In genomic region chr8:48944177-48944576, GRCm38 (mm10) we compare ENCODE assay signal across 23 mouse cellular contexts.
DNase-seq lines count a peak whose midpoint lies in the region; ATAC-seq and TF ChIP-seq lines count a peak whose summit lies in the region.
"Had no signal": no experiment of that assay in that cellular context is flagged by ENCODE, and none has a peak within 500 bp of the region (broad histone marks: within the 10 kb centered on the region; RNA-seq: fewer than 3 reads in every experiment).

No protein-coding gene starts in this region.

- no peak for DNase-seq in forebrain, postnatal 0 days
- DNase-seq in brain, embryonic 14.5 days (ENCODE audit: low read depth), result peak; percentile 44
- peak; percentile 64 for DNase-seq in retina, postnatal 1 day
- no peak for DNase-seq in embryonic facial prominence, embryonic 10.5 days (ENCODE audit: low spot score)
- DNase-seq: adrenal gland, adult 8-10 months; adrenal gland, postnatal 14 days; adrenal gland, postnatal 36 days; B cell, adult 2 months; cerebellum, adult 11 months; cerebellum, adult 18-20 months; cerebellum, adult 8-10 months; cerebellum, adult 9-11 months; cerebellum, postnatal 14 days; cerebellum, postnatal 36 days had no signal

- WGBS in forebrain, embryonic 12.5 days, result 22% methylated on average over 1 of the region's 1 CpGs
- WGBS in forebrain, postnatal 0 days, result 27% methylated on average over 1 of the region's 1 CpGs
- WGBS in embryonic facial prominence, embryonic 10.5 days, result 27% methylated on average over 1 of the region's 1 CpGs

- H3K36me3 ChIP-seq in forebrain, embryonic 12.5 days (replicated peaks), result no peaks in the 10 kb centered on the region
- H3K36me3 ChIP-seq in forebrain, postnatal 0 days (ENCODE audit: insufficient read depth), result no peaks in the 10 kb centered on the region
- H3K36me3 ChIP-seq in embryonic facial prominence, embryonic 10.5 days (replicated peaks), result no peaks in the 10 kb centered on the region
- H3K36me3 ChIP-seq: embryonic facial prominence, embryonic 12.5 days; G1E had no signal

- H3K9me3 ChIP-seq in forebrain, embryonic 12.5 days, result no peaks in the 10 kb centered on the region
- no peaks in the 10 kb centered on the region for H3K9me3 ChIP-seq in forebrain, postnatal 0 days (ENCODE audit: low read length)
- H3K9me3 ChIP-seq in embryonic facial prominence, embryonic 10.5 days, result no peaks in the 10 kb centered on the region
- H3K9me3 ChIP-seq: embryonic facial prominence, embryonic 12.5 days; forebrain, embryonic 13.5 days had no signal

- no peak overlapping the region for H3K4me3 ChIP-seq in forebrain, embryonic 12.5 days (replicated peaks)
- no peak overlapping the region for H3K4me3 ChIP-seq in forebrain, postnatal 0 days (ENCODE audit: low read depth, low read length)
- H3K4me3 ChIP-seq in embryonic facial prominence, embryonic 10.5 days, result no peak overlapping the region
- H3K4me3 ChIP-seq: embryonic facial prominence, embryonic 12.5 days; forebrain, embryonic 13.5 days had no signal

- no peak overlapping the region for H3K4me2 ChIP-seq in forebrain, embryonic 12.5 days
- no peak overlapping the region for H3K4me2 ChIP-seq in forebrain, postnatal 0 days (ENCODE audit: low read depth)
- H3K4me2 ChIP-seq: embryonic facial prominence, embryonic 12.5 days; forebrain, embryonic 13.5 days had no signal

- no peaks in the 10 kb centered on the region for H3K4me1 ChIP-seq in forebrain, embryonic 12.5 days
- H3K4me1 ChIP-seq in forebrain, postnatal 0 days (ENCODE audit: insufficient read depth), result no peaks in the 10 kb centered on the region
- H3K4me1 ChIP-seq in embryonic facial prominence, embryonic 10.5 days, result no peaks in the 10 kb centered on the region
- H3K4me1 ChIP-seq: embryonic facial prominence, embryonic 12.5 days had no signal

- H3K9ac ChIP-seq in forebrain, embryonic 12.5 days, result no peak overlapping the region
- H3K9ac ChIP-seq in forebrain, postnatal 0 days, result no peak overlapping the region
- H3K9ac ChIP-seq: embryonic facial prominence, embryonic 12.5 days; forebrain, embryonic 13.5 days had no signal

- peaks cover 23% of the 10 kb centered on the region for H3K27me3 ChIP-seq in forebrain, embryonic 12.5 days
- no peaks in the 10 kb centered on the region for H3K27me3 ChIP-seq in forebrain, postnatal 0 days (ENCODE audit: insufficient read depth, low read length)
- H3K27me3 ChIP-seq in embryonic facial prominence, embryonic 10.5 days (replicated peaks; ENCODE audit: low read depth, poor library complexity, severe bottlenecking), result peaks cover 2% of the 10 kb centered on the region; the same call in 1 of the 2 replicates
- H3K27me3 ChIP-seq: CH12.LX; embryonic facial prominence, embryonic 12.5 days had no signal

- no peak for TF ChIP-seq POLR2A in brain, embryonic 14.5 days (IDR thresholded peaks at IDR 0.05; ENCODE audit: borderline replicate concordance, extremely low read depth, insufficient read depth, insufficient read length, poor library complexity, severe bottlenecking)

- TF ChIP-seq CTCF in forebrain, postnatal 0 days (IDR thresholded peaks at IDR 0.05; ENCODE audit: low read depth), result no peak
- no peak for TF ChIP-seq CTCF in brain, embryonic 14.5 days (IDR thresholded peaks at IDR 0.05; ENCODE audit: borderline replicate concordance, extremely low read depth, insufficient read depth, insufficient read length)

- H3K27ac ChIP-seq in forebrain, embryonic 12.5 days, result no peak overlapping the region
- no peak overlapping the region for H3K27ac ChIP-seq in forebrain, postnatal 0 days (ENCODE audit: low read depth, low read length)
- no peak overlapping the region for H3K27ac ChIP-seq in embryonic facial prominence, embryonic 10.5 days (replicated peaks)
- H3K27ac ChIP-seq: embryonic facial prominence, embryonic 12.5 days; forebrain, embryonic 13.5 days had no signal

- ATAC-seq in forebrain, embryonic 12.5 days (ENCODE audit: low FRiP score), result peak; percentile 70; the same call in 1 of the 2 replicates
- no peak for ATAC-seq in forebrain, postnatal 0 days
- ATAC-seq: activated CD4-positive, CD25-positive, alpha-beta regulatory T cell, adult 4 months; CD4-positive, CD25-positive, alpha-beta regulatory T cell, adult 4 months; forebrain, embryonic 13.5 days; forebrain, embryonic 16.5 days; Patski had no signal

Comparison
In these comparisons a context has a peak if more than half of its experiments do, and no peak if none do; other contexts are left out.
1. DNase-seq: peak in brain, embryonic 14.5 days (single experiment) and retina, postnatal 1 day (single experiment); none in forebrain, postnatal 0 days (single experiment) and embryonic facial prominence, embryonic 10.5 days (single experiment).